Comparison of ENCODE assay signal across 11 mouse cellular contexts in genomic region chr5:143572195-143572594, GRCm38 (mm10). TPM values are rescaled to one million over a fixed set of nuclear protein-coding genes. Genes with fewer than 3 reads are reported as not detected.
DNase-seq lines count a peak whose midpoint lies in the region; ATAC-seq and TF ChIP-seq lines count a peak whose summit lies in the region.
"Had no signal": no experiment of that assay in that cellular context is flagged by ENCODE, and none has a peak within 500 bp of the region (broad histone marks: within the 10 kb centered on the region; RNA-seq: fewer than 3 reads in every experiment).

No protein-coding gene starts in this region.

- no peak for TF ChIP-seq POLR2A in thymus, adult 2 months (IDR thresholded peaks at IDR 0.05; ENCODE audit: control insufficient read depth, extremely low read depth, insufficient read depth, low read length, poor library complexity)

- H3K27me3 ChIP-seq in thymus, adult 2 months (ENCODE audit: control insufficient read depth, insufficient read depth, low read length) = no peaks in the 10 kb centered on the region
- H3K27me3 ChIP-seq: embryonic facial prominence, embryonic 13.5 days had no signal

- H3K4me1 ChIP-seq in thymus, adult 2 months (replicated peaks; ENCODE audit: control insufficient read depth, insufficient read depth, low read length) = no peaks in the 10 kb centered on the region
- H3K4me1 ChIP-seq: embryonic facial prominence, embryonic 13.5 days had no signal

- DNase-seq in adrenal gland, postnatal 36 days = peak; percentile 49 to 68
- DNase-seq in gastrocnemius, postnatal 36 days = peak; percentile 69 to 79
- DNase-seq in kidney, adult 8-10 months = peak; percentile 60 to 64
- DNase-seq in lung, postnatal 25 days (ENCODE audit: low spot score) = peak; percentile 87
- DNase-seq in thymus, adult 2 months = no peak
- no peak for DNase-seq in neural tube, embryonic 10.5 days (ENCODE audit: extremely low spot score, low spot score)
- DNase-seq in thymus, postnatal 36 days = no peak
- DNase-seq: layer of hippocampus, postnatal 36 days had no signal

- H3K27ac ChIP-seq in thymus, adult 2 months (ENCODE audit: control insufficient read depth, insufficient read depth, low read length) = no peak overlapping the region
- H3K27ac ChIP-seq: embryonic facial prominence, embryonic 13.5 days had no signal

- no peak for TF ChIP-seq CTCF in thymus, adult 2 months (IDR thresholded peaks at IDR 0.05; ENCODE audit: borderline replicate concordance, control insufficient read depth, extremely low read depth, insufficient read depth, low read length, poor library complexity)

- H3K4me3 ChIP-seq in thymus, adult 2 months (ENCODE audit: control insufficient read depth, insufficient read depth, low read length) = no peak overlapping the region
- H3K4me3 ChIP-seq: embryonic facial prominence, embryonic 13.5 days; myocyte had no signal

- intact Hi-C loops in gastrocnemius, postnatal 36 days (cut with DNase I) = no loop called here

- 91% methylated on average over 5 of the region's 5 CpGs for WGBS in thymus, adult 2 months

- ATAC-seq in monocyte, adult 5-6 weeks (replicated peaks; ENCODE audit: insufficient number of reproducible peaks, low FRiP score, low TSS enrichment, poor library complexity, severe bottlenecking) = no peak

- no peaks in the 10 kb centered on the region for H3K36me3 ChIP-seq in thymus, adult 2 months (ENCODE audit: control insufficient read depth, insufficient read depth, low read length)
- H3K36me3 ChIP-seq: embryonic facial prominence, embryonic 13.5 days had no signal

RNA-seq across cellular contexts. Expression of gene Rac1, which starts 44.4 kb away (rescaled TPM):
- 100 to 1,000 TPM; 372 to 394 TPM for total RNA-seq in adrenal gland, postnatal 36 days (2021)
- 100 to 1,000 TPM; 188 to 206 TPM for total RNA-seq in gastrocnemius, postnatal 36 days (2021)
- 274 and 275 TPM in 2 replicates for polyA plus RNA-seq in thymus, adult 2 months (2012; rRNA removed)
- total RNA-seq in monocyte, adult 5-6 weeks (2017) = 193 to 248 TPM (median 198 TPM) in 3 replicates

RNA-seq across cellular contexts. Expression of gene Cyth3, which starts 50.1 kb away (rescaled TPM):
- total RNA-seq in adrenal gland, postnatal 36 days (2021) = 100 to 1,000 TPM; 120 to 180 TPM
- 10 to 100 TPM; 12.2 to 13.8 TPM for total RNA-seq in gastrocnemius, postnatal 36 days (2021)
- 12.9 and 13.4 TPM in 2 replicates for polyA plus RNA-seq in thymus, adult 2 months (2012; rRNA removed)
- 129 to 134 TPM (median 132 TPM) in 3 replicates for total RNA-seq in monocyte, adult 5-6 weeks (2017)

Comparison
In these comparisons a context has a peak if more than half of its experiments do, and no peak if none do; other contexts are left out.
1. DNase-seq: peak in adrenal gland, postnatal 36 days (2 of 2), gastrocnemius, postnatal 36 days (2 of 2), kidney, adult 8-10 months (2 of 2) and lung, postnatal 25 days (single experiment); none in thymus, adult 2 months (single experiment), neural tube, embryonic 10.5 days (single experiment) and thymus, postnatal 36 days (0 of 2).